Mouse (Mus musculus) kidney, adult 2 months (tissue): ENCODE results near the gene Soat2. TPM values are rescaled to one million over a fixed set of nuclear protein-coding genes. Genes with fewer than 3 reads are reported as not detected.

Experiments
- DNase-seq: peaks from one replicate; pipeline ENCODE4 v3.0.0; 2021
- H3K27ac ChIP-seq: fragments of 200-500 bp; 2 replicates; pipeline ENCODE4 v1.5.1; 2012; ENCODE audit warnings: low read depth, low read length, control low read depth, inconsistent platforms; ENCODE audit not compliant: insufficient read depth
- H3K27me3 ChIP-seq: fragments of 200-500 bp; replicated peaks from 2 replicates; pipeline ENCODE4 v1.6.1; 2012; ENCODE audit warnings: mild to moderate bottlenecking, moderate library complexity, low read length, inconsistent platforms; ENCODE audit not compliant: control insufficient read depth, insufficient read depth
- H3K36me3 ChIP-seq: fragments of 200-500 bp; 2 replicates; pipeline ENCODE4 v1.6.1; 2012; ENCODE audit warnings: mild to moderate bottlenecking, moderate library complexity, low read length, inconsistent platforms; ENCODE audit not compliant: control insufficient read depth, insufficient read depth
- H3K4me1 ChIP-seq: fragments of 200-500 bp; 2 replicates; pipeline ENCODE4 v1.6.1; 2011; ENCODE audit warnings: low read length; ENCODE audit not compliant: control insufficient read depth, insufficient read depth
- H3K4me3 ChIP-seq: fragments of 200-500 bp; 2 replicates; pipeline ENCODE4 v1.5.1; 2011; ENCODE audit warnings: mild to moderate bottlenecking, low read depth, low read length, control low read depth; ENCODE audit not compliant: insufficient read depth
- CTCF ChIP-seq: fragments of 200-500 bp; conservative IDR thresholded peaks from 2 replicates; pipeline ENCODE4 v1.5.1; 2011; ENCODE audit warnings: low read depth, mild to moderate bottlenecking, control low read depth, low read length, moderate library complexity, mixed read lengths; ENCODE audit not compliant: insufficient read depth, insufficient read length
- POLR2A ChIP-seq: fragments of 200-500 bp; IDR thresholded peaks from one replicate; pipeline ENCODE4 v1.6.1; 2011; ENCODE audit warnings: low read depth, low read length, control low read depth
- WGBS: fragments of 180-500 bp; shearing (Covaris S2); methylation state at CpG from one replicate; pipeline ENCODE4 v1.1.7; 2018; 5-methylcytosine and 5-hydroxymethylcytosine counted together
- polyA plus RNA-seq: library from polyadenylated mRNA; depleted of rRNA; stranded (reverse); fragments of >200 nt; gene quantifications from 2 replicates; pipeline ENCODE4 v1.2.3, GENCODE M21; 2012

Soat2 gene
- polyA plus RNA-seq, 1 experiment: 1.2 TPM

- no peak overlapping the region for H3K27ac ChIP-seq
- H3K36me3 ChIP-seq: no peaks in the 10 kb centered on the region
- 69% methylated on average over 23 of the region's 23 CpGs for WGBS
- H3K4me3 ChIP-seq: no peak overlapping the region
- TF ChIP-seq POLR2A (no peak), CTCF (no peak)
- H3K4me1 ChIP-seq: no peaks in the 10 kb centered on the region
- DNase-seq: no peak
- no peaks in the 10 kb centered on the region for H3K27me3 ChIP-seq
Observed at GRCm38 (mm10) chr15:102142914-102143912, 7.1 kb upstream of the Soat2 start.

- Histone ChIP-seq H3K27ac (no peak within 1 kb of the TSS), H3K4me1 (no peaks in the 10 kb centered on the region), H3K36me3 (no peaks in the 10 kb centered on the region), H3K27me3 (no peaks in the 10 kb centered on the region), H3K4me3 (no peak within 1 kb of the TSS)
- no peak for DNase-seq
- TF ChIP-seq CTCF: no peak
- no peak for TF ChIP-seq POLR2A
- WGBS: 35% methylated on average over 22 of the region's 22 CpGs
Observed at GRCm38 (mm10) chr15:102144274-102144711, 6.0 kb upstream of the Soat2 start, which contains the start of gene Igfbp6. Gene Igfbp6, plus strand, starts transcription at chr15:102144362.

- Histone ChIP-seq H3K27me3 (no peaks in the 10 kb centered on the region), H3K4me3 (no peak overlapping the region), H3K4me1 (0 out of 2 replicates have a peak, but pooled peaks cover under 1% of the 10 kb centered on the region), H3K36me3 (no peaks in the 10 kb centered on the region), H3K27ac (no peak overlapping the region)
- TF ChIP-seq CTCF (no peak), POLR2A (no peak)
- DNase-seq: no peak
- WGBS: 39% methylated on average over 19 of the region's 19 CpGs
Observed at GRCm38 (mm10) chr15:102144726-102145125, 5.6 kb upstream of the Soat2 start.

GRCm38 (mm10) chr15:102145330-102145729 is 5.0 kb upstream of the Soat2 start:
- 73% methylated on average over 10 of the region's 10 CpGs for WGBS
- H3K4me3 ChIP-seq: no peak overlapping the region
- peaks cover 6% of the 10 kb centered on the region for H3K4me1 ChIP-seq
- DNase-seq: no peak
- H3K36me3 ChIP-seq: no peaks in the 10 kb centered on the region
- no peak overlapping the region for H3K27ac ChIP-seq
- no peaks in the 10 kb centered on the region for H3K27me3 ChIP-seq
- TF ChIP-seq POLR2A: no peak
- no peak for TF ChIP-seq CTCF

GRCm38 (mm10) chr15:102146089-102146488 is 4.2 kb upstream of the Soat2 start:
- TF ChIP-seq CTCF (no peak), POLR2A (no peak)
- H3K4me3 ChIP-seq: no peak overlapping the region
- no peaks in the 10 kb centered on the region for H3K27me3 ChIP-seq
- no peak overlapping the region for H3K27ac ChIP-seq
- WGBS: 90% methylated on average over 5 of the region's 5 CpGs
- no peak for DNase-seq
- peaks cover 13% of the 10 kb centered on the region for H3K4me1 ChIP-seq
- H3K36me3 ChIP-seq: no peaks in the 10 kb centered on the region

- peak; percentile 67 for DNase-seq
- H3K4me1 ChIP-seq: peaks cover 13% of the 10 kb centered on the region
Observed at GRCm38 (mm10) chr15:102146882-102147281, 3.4 kb upstream of the Soat2 start.

GRCm38 (mm10) chr15:102147674-102148402 is 2.5 kb upstream of the Soat2 start:
- Histone ChIP-seq H3K27me3 (no peaks in the 10 kb centered on the region), H3K4me1 (peaks cover 13% of the 10 kb centered on the region), H3K36me3 (no peaks in the 10 kb centered on the region), H3K4me3 (no peak overlapping the region), H3K27ac (no peak overlapping the region)
- 69% methylated on average over 16 of the region's 16 CpGs for WGBS
- no peak for DNase-seq
- TF ChIP-seq POLR2A: no peak
- no peak for TF ChIP-seq CTCF

More at GRCm38 (mm10) chr15:102146882-102147281, 3.4 kb upstream of the Soat2 start:
- Histone ChIP-seq H3K27ac (no peak overlapping the region), H3K4me3 (no peak overlapping the region), H3K27me3 (no peaks in the 10 kb centered on the region), H3K36me3 (no peaks in the 10 kb centered on the region)
- no peak for TF ChIP-seq POLR2A
- TF ChIP-seq CTCF: peak; percentile 74
- WGBS: 3% methylated on average over 1 of the region's 1 CpGs
